Mouse (Mus musculus) liver, embryonic 14.5 days (tissue): ENCODE data around the gene Map4k3. TPM values are rescaled to one million over a fixed set of nuclear protein-coding genes. Genes with fewer than 3 reads are reported as not detected.

ENCODE experiments used
- ATAC-seq: fragments of 200-750 bp; cut with Nextera tagmentation; 2 replicates; pipeline ENCODE4 v1.8.0; 2017; ENCODE audit warnings: moderate number of reproducible peaks, mild to moderate bottlenecking, moderate library complexity; ENCODE audit not compliant: insufficient read depth
- DNase-seq, 3 experiments: peaks; one replicate each; pipeline ENCODE4 v3.0.0-alpha.2; 2012 to 2013; ENCODE audit warnings: low read depth in 3 of 3, low spot score in 3 of 3
- H3K27ac ChIP-seq: fragments of 300-500 bp; sonication (generic); 2 replicates; pipeline ENCODE4 v1.5.1; 2014; ENCODE audit warnings: moderate library complexity, mild to moderate bottlenecking, control low read depth, inconsistent platforms
- H3K27me3 ChIP-seq: fragments of 300-500 bp; sonication (generic); 2 replicates; pipeline ENCODE4 v1.6.1; 2014; ENCODE audit warnings: mild to moderate bottlenecking, low read length, moderate library complexity; ENCODE audit not compliant: control insufficient read depth, insufficient read depth
- H3K36me3 ChIP-seq: fragments of 300-500 bp; sonication (generic); replicated peaks from 2 replicates; pipeline ENCODE4 v1.6.1; 2014; ENCODE audit warnings: low read depth; ENCODE audit not compliant: control insufficient read depth, insufficient read depth
- H3K4me1 ChIP-seq, 2 experiments: fragments of 200-500 bp in 1 of 2; fragments of 300-500 bp in 1 of 2; sonication (generic) in 1 of 2; replicated peaks; 2 replicates each; pipeline ENCODE4 v1.6.1; 2012 to 2014; ENCODE audit warnings: antibody characterized with exemption in 1 of 2, inconsistent platforms in 1 of 2, low read length in 1 of 2; ENCODE audit not compliant: control insufficient read depth in 2 of 2, insufficient read depth in 2 of 2
- H3K4me2 ChIP-seq: fragments of 300-500 bp; sonication (generic); 2 replicates; pipeline ENCODE4 v1.6.1; 2014; ENCODE audit warnings: low read depth, mild to moderate bottlenecking, control low read depth, moderate library complexity
- H3K4me3 ChIP-seq, 2 experiments: fragments of 200-500 bp in 1 of 2; fragments of 300-500 bp in 1 of 2; sonication (generic) in 1 of 2; 2 replicates each; pipeline ENCODE4 v1.5.1; 2012 to 2014; ENCODE audit warnings: low read depth in 2 of 2, low read length in 2 of 2, mild to moderate bottlenecking in 2 of 2, control low read depth in 1 of 2, inconsistent platforms in 1 of 2, moderate library complexity in 1 of 2; ENCODE audit not compliant: insufficient read depth in 1 of 2
- H3K9ac ChIP-seq: fragments of 300-500 bp; sonication (generic); replicated peaks from 2 replicates; pipeline ENCODE4 v1.6.1; 2014; ENCODE audit warnings: mild to moderate bottlenecking, control low read depth, moderate library complexity
- H3K9me3 ChIP-seq: fragments of 300-500 bp; sonication (generic); 2 replicates; pipeline ENCODE4 v1.6.1; 2016; ENCODE audit warnings: low read length, mixed read lengths; ENCODE audit not compliant: control insufficient read depth
- CTCF ChIP-seq: IDR thresholded peaks from 2 replicates; pipeline ENCODE4 v1.5.1; 2016; ENCODE audit warnings: antibody characterized with exemption, low read depth, control low read depth
- EP300 ChIP-seq: IDR thresholded peaks from 2 replicates; pipeline ENCODE4 v1.6.1; 2016; ENCODE audit warnings: antibody characterized with exemption, low read depth
- WGBS: fragments of 180-500 bp; shearing (Covaris S2); extraction: QIAGEN DNeasy Blood & Tissue Kit; methylation state at CpG from one replicate; pipeline ENCODE4 v1.1.7; 2014; ENCODE audit not compliant: insufficient replicate concordance; 5-methylcytosine and 5-hydroxymethylcytosine counted together
- polyA plus RNA-seq, 2 experiments: library from polyadenylated mRNA; depleted of rRNA in 1 of 2; stranded (reverse) in 1 of 2; unstranded in 1 of 2; fragments of >200 nt; fragmentation: Nextera tagmentation in 1 of 2; extraction: Ambion mirVana in 1 of 2; gene quantifications; 2 replicates each; pipeline versions ENCODE4 v1.2.1 to v1.2.3; 2012 to 2014

The Map4k3 gene
- polyA plus RNA-seq, 2 experiments: 4.0 to 4.3 TPM

GRCm38 (mm10) chr17:80644567-80644966, 83.7 kb downstream of the Map4k3 start:
- H3K9ac ChIP-seq: no peak overlapping the region
- H3K4me2 ChIP-seq: no peak overlapping the region
- no peak for ATAC-seq
- no peak for DNase-seq
- TF ChIP-seq EP300 (no peak), CTCF (no peak)
- WGBS: 65% methylated on average over 13 of the region's 13 CpGs
- H3K9me3 ChIP-seq: no peaks in the 10 kb centered on the region
- no peaks in the 10 kb centered on the region for H3K27me3 ChIP-seq
- no peak overlapping the region for H3K4me3 ChIP-seq
- H3K36me3 ChIP-seq: no peaks in the 10 kb centered on the region
- H3K27ac ChIP-seq: no peak overlapping the region
- no peaks in the 10 kb centered on the region for H3K4me1 ChIP-seq

- H3K9ac ChIP-seq: no peak overlapping the region
- no peak overlapping the region for H3K4me3 ChIP-seq
- WGBS: 63% methylated on average over 8 of the region's 8 CpGs
- no peaks in the 10 kb centered on the region for H3K27me3 ChIP-seq
- ATAC-seq (no peak), DNase-seq (no peak)
- no peaks in the 10 kb centered on the region for H3K4me1 ChIP-seq
- no peaks in the 10 kb centered on the region for H3K9me3 ChIP-seq
- no peak overlapping the region for H3K4me2 ChIP-seq
- TF ChIP-seq EP300: no peak
- no peak for TF ChIP-seq CTCF
- no peak overlapping the region for H3K27ac ChIP-seq
- no peaks in the 10 kb centered on the region for H3K36me3 ChIP-seq
Measured at GRCm38 (mm10) chr17:80638121-80638520, 90.2 kb downstream of the Map4k3 start.

- TF ChIP-seq EP300 (no peak), CTCF (no peak)
Measured at GRCm38 (mm10) chr17:80635794-80636193, 92.5 kb downstream of the Map4k3 start.

GRCm38 (mm10) chr17:80632846-80633245, 95.4 kb downstream of the Map4k3 start:
- ATAC-seq: no peak
- 76% methylated on average over 5 of the region's 5 CpGs for WGBS
- H3K36me3 ChIP-seq: no peaks in the 10 kb centered on the region

More at GRCm38 (mm10) chr17:80635794-80636193, 92.5 kb downstream of the Map4k3 start:
- H3K27ac ChIP-seq: no peak overlapping the region
- no peaks in the 10 kb centered on the region for H3K9me3 ChIP-seq
- H3K4me2 ChIP-seq: no peak overlapping the region
- no peak overlapping the region for H3K4me3 ChIP-seq
- no peak overlapping the region for H3K9ac ChIP-seq
- 58% methylated on average over 1 of the region's 1 CpGs for WGBS
- no peaks in the 10 kb centered on the region for H3K27me3 ChIP-seq
- no peaks in the 10 kb centered on the region for H3K36me3 ChIP-seq
- H3K4me1 ChIP-seq: no peaks in the 10 kb centered on the region
- no peak for ATAC-seq
- DNase-seq: no peak

GRCm38 (mm10) chr17:80632354-80632753, 95.9 kb downstream of the Map4k3 start:
- H3K27me3 ChIP-seq: no peaks in the 10 kb centered on the region
- WGBS: 63% methylated on average over 4 of the region's 4 CpGs
- no peak for ATAC-seq

More at GRCm38 (mm10) chr17:80632846-80633245, 95.4 kb downstream of the Map4k3 start:
- no peak overlapping the region for H3K9ac ChIP-seq
- no peak overlapping the region for H3K4me2 ChIP-seq
- H3K4me1 ChIP-seq: no peaks in the 10 kb centered on the region
- H3K27me3 ChIP-seq: no peaks in the 10 kb centered on the region
- no peak for TF ChIP-seq CTCF
- no peak for TF ChIP-seq EP300
- H3K27ac ChIP-seq: no peak overlapping the region
- H3K4me3 ChIP-seq: no peak overlapping the region
- H3K9me3 ChIP-seq: no peaks in the 10 kb centered on the region
- DNase-seq: no peak

More at GRCm38 (mm10) chr17:80632354-80632753, 95.9 kb downstream of the Map4k3 start:
- H3K4me1 ChIP-seq: no peaks in the 10 kb centered on the region
- no peaks in the 10 kb centered on the region for H3K9me3 ChIP-seq
- H3K36me3 ChIP-seq: no peaks in the 10 kb centered on the region
- no peak overlapping the region for H3K27ac ChIP-seq
- no peak overlapping the region for H3K4me2 ChIP-seq
- no peak for TF ChIP-seq EP300
- TF ChIP-seq CTCF: no peak
- no peak overlapping the region for H3K4me3 ChIP-seq
- no peak for DNase-seq
- H3K9ac ChIP-seq: no peak overlapping the region
